Mouse (Mus musculus): ENCODE measurements at regions not wholly inside any gene's neighbourhood (a gene's known extent, or its start where the extent isn't known, plus 50 kb on each side); places are given as distances from the start of the nearest gene placed in this dataset.

- no peak for TF ChIP-seq POLR2A (IDR thresholded peaks at IDR 0.05; ENCODE audit: control insufficient read depth in 1 of 2, insufficient read depth in 1 of 2, low read depth in 1 of 2, low read length in 2 of 2, poor library complexity in 1 of 2)
- no peak for TF ChIP-seq E2F4 (IDR thresholded peaks at IDR 0.05; ENCODE audit: borderline replicate concordance, low read depth, low read length)
- TF ChIP-seq CTCF (IDR thresholded peaks at IDR 0.05 in 2 of 3, conservative IDR thresholded peaks at IDR 0.05 in 1 of 3; ENCODE audit: control insufficient read depth in 1 of 3, insufficient read depth in 1 of 3, low read depth in 2 of 3, low read length in 3 of 3, poor library complexity in 1 of 3, severe bottlenecking in 1 of 3) = peak in 2 of 3 experiments; percentile 12 to 18; a peak in 2 of 6 replicates
- no peak for TF ChIP-seq HCFC1 (IDR thresholded peaks at IDR 0.05; ENCODE audit: low read depth, low read length)
- no peak for TF ChIP-seq MAZ (IDR thresholded peaks at IDR 0.05; ENCODE audit: low read depth, low read length)
- peak; percentile 6; the same call in 1 of the 2 replicates for TF ChIP-seq RAD21 (IDR thresholded peaks at IDR 0.05; ENCODE audit: low read depth, low read length)
- TF ChIP-seq MAX (IDR thresholded peaks at IDR 0.05; ENCODE audit: low read length) = no peak
- TF ChIP-seq EP300 (IDR thresholded peaks at IDR 0.05; ENCODE audit: low read depth in 1 of 2, low read length in 2 of 2) = no peak
- TF ChIP-seq RCOR1 (IDR thresholded peaks at IDR 0.05; ENCODE audit: low read depth, low read length) = no peak
- no peak for TF ChIP-seq MAFK (IDR thresholded peaks at IDR 0.05; ENCODE audit: borderline replicate concordance, low read depth, low read length)
- no peak for TF ChIP-seq TBP (IDR thresholded peaks at IDR 0.05; ENCODE audit: low read depth, low read length)
- TF ChIP-seq POLR2AphosphoS2 (IDR thresholded peaks at IDR 0.05; ENCODE audit: low read length) = no peak
Measured at GRCm38 (mm10) chr15:6180261-6180660, 119.3 kb upstream of the Dab2 start.

All from MEL (cell line).